Mouse (Mus musculus) neutrophil, adult 5-6 weeks (primary cell): ENCODE results near the gene Gm36245. TPM values are rescaled to one million over a fixed set of nuclear protein-coding genes. Genes with fewer than 3 reads are reported as not detected.

Source experiments
- total RNA-seq: library from RNA; stranded (forward); fragments of 200-1000 nt; gene quantifications from 2 replicates; pipeline ENCODE4 v1.2.3, GENCODE M21; 2017

The Gm36245 gene
- total RNA-seq, 1 experiment from 2014 or later: not detected

Other genes starting within 250 kb of the Gm36245 start
- gene Apol7a, start 200.1 kb upstream of the Gm36245 start, total RNA-seq: 0.12 and 2.1 TPM in 2 replicates
- gene Apol9a, start 188.1 kb upstream of the Gm36245 start, total RNA-seq: 0.47 TPM in 1 of 2 replicates, not detected in the other
- gene Apol7b, start 151.8 kb upstream of the Gm36245 start, total RNA-seq: not detected in 2 replicates
- not detected in 2 replicates for gene Apol10a, start 122.2 kb upstream of the Gm36245 start, total RNA-seq
- not detected in 2 replicates for gene Apol11a, start 91.0 kb upstream of the Gm36245 start, total RNA-seq
- gene Apol7c, start 65.9 kb upstream of the Gm36245 start, total RNA-seq: not detected in 2 replicates
- not detected in 2 replicates for gene 1700025B11Rik, start 37.4 kb upstream of the Gm36245 start, total RNA-seq
- not detected in 2 replicates for gene Apol10b, start 3.1 kb upstream of the Gm36245 start, total RNA-seq
- gene Apol11b, start 44.0 kb downstream of the Gm36245 start, total RNA-seq: 16.1 and 17.0 TPM in 2 replicates
- 4.7 and 8.2 TPM in 2 replicates for gene Apol7e, start 99.6 kb downstream of the Gm36245 start, total RNA-seq
- 0.47 TPM in 1 of 2 replicates, not detected in the other for gene Apol9b, start 129.8 kb downstream of the Gm36245 start, total RNA-seq
- 0.81 and 2.5 TPM in 2 replicates for gene Apol8, start 157.7 kb downstream of the Gm36245 start, total RNA-seq
- gene Myh9, start 242.9 kb downstream of the Gm36245 start, total RNA-seq: 1,152 and 1,215 TPM in 2 replicates